Mouse (Mus musculus) gastrocnemius, adult 8-10 months (tissue): ENCODE measurements around the gene Stra6. TPM values are rescaled to one million over a fixed set of nuclear protein-coding genes. Genes with fewer than 3 reads are reported as not detected.

Experiments
- DNase-seq, 2 experiments: peaks; one replicate each; pipeline ENCODE4 v3.0.0; 2022; ENCODE audit warnings: low spot score in 2 of 2
- total RNA-seq, 4 experiments: library from RNA; stranded (reverse); gene quantifications; 2 replicates each; pipeline ENCODE4 v1.2.4; 2022

Stra6 gene
- total RNA-seq, 4 experiments from 2014 or later, result 0.10 to 0.43 (median 0.19) TPM; not detected in 1

GRCm38 (mm10) chr9:58163146-58163545, 99.6 kb downstream of the Stra6 start:
- no peak for DNase-seq

- DNase-seq, result no peak
These were observed 102.2 kb downstream of the Stra6 start for GRCm38 (mm10) chr9:58165779-58166178.

DNA sequence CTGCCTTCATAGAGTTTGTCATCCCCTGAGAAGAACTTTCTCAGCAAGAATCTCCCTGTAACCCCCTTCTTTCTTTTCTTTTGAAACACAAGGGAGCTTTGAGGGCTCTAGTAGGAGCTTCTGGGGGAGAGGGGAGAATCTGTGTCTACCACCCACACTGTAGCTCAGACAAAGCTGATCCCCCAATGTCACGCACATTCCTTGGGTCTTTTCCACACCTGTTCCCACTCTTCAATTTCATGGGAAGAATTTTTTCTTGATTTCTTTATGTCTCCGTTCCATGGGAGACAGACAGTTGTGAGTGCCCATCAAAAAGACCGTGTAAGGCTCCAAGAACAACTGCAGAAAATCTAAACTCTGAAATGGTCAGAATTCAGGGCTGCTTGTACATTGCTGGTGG, 105.3 kb downstream of the Stra6 start:
- DNase-seq, result no peak

DNA sequence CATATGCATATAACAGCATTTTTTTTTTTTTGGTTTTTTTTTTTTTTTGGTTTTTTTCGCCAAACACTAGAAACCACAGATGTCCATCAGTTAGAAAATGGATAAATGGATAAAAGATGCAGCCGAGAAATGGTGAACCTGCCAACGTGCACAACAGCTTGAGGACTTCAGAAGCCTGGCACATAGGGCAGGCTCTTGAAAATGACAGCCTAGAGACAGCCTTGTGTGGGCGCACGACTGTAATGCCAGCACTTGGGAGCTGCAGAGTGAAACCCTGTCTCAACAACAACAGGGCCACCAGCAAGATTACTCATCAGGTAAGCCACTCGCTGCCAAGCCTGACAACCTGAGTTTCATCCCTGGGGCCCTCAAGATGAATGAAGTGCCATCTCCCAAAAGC, 105.8 kb downstream of the Stra6 start:
- DNase-seq, result no peak

- DNase-seq, result no peak
These were observed 109.3 kb downstream of the Stra6 start for GRCm38 (mm10) chr9:58172863-58173262.

DNA sequence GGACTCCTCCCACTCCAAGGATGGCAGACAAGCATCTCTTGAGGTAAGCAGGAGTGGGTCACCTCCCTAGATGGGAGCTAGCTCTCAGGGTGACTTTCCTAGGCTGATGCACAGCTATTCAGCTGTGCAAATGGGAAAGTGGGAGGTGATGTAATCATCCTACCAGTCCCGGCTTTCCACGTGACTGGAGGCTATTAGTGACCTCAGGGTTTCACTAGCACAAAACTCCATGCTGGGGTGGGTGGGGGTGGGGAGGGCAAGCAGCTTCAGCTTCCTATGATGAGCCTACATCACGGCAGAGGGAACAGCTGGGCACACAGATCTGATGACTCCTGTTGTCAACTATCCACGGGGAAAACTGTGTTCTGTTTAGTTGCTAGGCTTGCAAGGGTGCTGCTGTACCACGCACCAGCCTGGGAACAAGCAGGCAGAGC, 111.2 kb downstream of the Stra6 start:
- DNase-seq, result no peak

DNA sequence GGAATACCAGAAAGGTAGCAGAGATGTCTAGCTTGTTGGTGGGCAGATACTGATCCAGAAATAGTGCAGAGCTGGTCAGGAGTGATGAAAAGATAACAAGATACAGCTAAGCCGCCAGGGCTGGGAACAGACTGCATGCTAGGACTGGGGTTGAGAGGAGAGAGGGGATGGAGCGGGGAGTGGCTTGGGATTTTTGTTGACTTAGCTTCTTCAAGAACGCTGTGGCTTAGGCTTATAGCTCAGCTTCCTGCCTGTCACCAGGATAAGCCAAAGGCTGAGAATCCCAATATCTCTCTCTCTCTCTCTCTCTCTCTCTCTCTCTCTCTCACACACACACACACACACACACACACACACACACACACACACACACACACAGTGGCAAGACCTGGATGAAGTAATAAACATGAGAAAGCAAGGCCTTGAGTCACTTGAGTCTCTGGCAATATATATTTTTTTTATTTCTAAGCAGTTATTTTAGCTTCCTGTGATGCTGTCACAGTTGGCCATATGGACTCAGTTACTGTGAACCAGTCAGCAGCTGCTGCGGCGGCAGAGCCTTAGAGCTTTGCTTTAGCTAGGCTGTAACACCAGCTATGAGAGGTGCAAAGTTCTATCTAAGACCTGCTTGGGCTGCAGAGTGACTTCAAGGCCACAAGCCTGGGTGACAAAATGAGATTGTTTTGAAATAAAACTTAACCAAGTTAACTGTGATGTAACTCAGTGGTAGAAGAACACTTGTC, 112.3 kb downstream of the Stra6 start:
- DNase-seq, result no peak

- DNase-seq, result no peak
These were observed 113.6 kb downstream of the Stra6 start for GRCm38 (mm10) chr9:58177165-58177564.

- no peak for DNase-seq
These were observed 115.8 kb downstream of the Stra6 start for GRCm38 (mm10) chr9:58179390-58179789.

- no peak for DNase-seq
These were observed 120.9 kb downstream of the Stra6 start for GRCm38 (mm10) chr9:58184456-58184855.

GRCm38 (mm10) chr9:58194222-58194621, 130.6 kb downstream of the Stra6 start:
- no peak for DNase-seq

GRCm38 (mm10) chr9:58195671-58196070, 132.1 kb downstream of the Stra6 start:
- no peak for DNase-seq

- DNase-seq, result no peak
These were observed 132.6 kb downstream of the Stra6 start for GRCm38 (mm10) chr9:58196141-58196540.

DNA sequence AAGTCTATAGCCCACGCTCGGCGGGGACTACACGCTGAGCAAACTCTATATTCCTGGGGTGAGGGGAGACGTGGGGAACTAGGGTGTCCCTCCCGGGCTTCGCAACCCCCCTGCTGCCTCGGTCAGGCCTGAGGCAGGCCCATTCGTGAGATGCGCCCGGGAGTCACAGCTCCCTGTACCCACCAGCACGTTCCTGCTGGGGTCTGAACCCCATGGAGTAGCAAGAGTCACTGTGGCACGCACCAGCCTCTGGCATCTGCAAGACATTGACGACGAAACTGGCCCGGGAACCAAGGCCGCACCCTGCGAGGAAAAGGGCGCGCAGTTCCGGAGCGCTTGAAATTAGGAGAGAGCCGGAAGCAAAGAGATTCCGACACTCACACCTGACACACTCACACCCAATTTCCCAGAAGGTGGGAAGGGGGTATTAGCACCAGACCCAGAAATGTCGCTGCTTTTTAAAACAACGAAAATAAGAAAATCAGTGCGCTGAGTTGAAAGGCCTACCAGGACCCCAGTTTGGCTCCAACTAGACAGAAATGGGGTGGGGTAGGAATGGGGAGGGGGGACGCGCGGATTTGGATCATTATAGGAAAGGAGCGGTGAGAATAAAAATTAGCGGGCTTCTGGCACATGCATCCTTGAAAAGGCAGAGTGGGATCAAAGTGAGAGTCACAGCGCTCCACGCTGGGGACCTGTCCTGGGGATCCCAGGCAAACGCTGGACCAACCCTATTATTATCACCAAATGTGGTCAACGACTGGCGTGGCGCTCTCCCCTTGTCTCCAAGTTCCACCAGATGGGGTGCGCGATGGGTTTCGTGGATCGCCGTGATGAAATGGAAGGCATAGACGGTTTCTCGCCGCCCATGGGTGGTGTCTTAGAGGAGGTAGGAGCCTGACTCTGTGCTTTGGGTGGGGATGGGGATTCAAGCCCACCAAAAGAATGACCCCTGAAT, 133.3 kb downstream of the Stra6 start:
- DNase-seq, result no peak

- no peak for DNase-seq
These were observed 134.5 kb downstream of the Stra6 start for GRCm38 (mm10) chr9:58197781-58198701.

DNA sequence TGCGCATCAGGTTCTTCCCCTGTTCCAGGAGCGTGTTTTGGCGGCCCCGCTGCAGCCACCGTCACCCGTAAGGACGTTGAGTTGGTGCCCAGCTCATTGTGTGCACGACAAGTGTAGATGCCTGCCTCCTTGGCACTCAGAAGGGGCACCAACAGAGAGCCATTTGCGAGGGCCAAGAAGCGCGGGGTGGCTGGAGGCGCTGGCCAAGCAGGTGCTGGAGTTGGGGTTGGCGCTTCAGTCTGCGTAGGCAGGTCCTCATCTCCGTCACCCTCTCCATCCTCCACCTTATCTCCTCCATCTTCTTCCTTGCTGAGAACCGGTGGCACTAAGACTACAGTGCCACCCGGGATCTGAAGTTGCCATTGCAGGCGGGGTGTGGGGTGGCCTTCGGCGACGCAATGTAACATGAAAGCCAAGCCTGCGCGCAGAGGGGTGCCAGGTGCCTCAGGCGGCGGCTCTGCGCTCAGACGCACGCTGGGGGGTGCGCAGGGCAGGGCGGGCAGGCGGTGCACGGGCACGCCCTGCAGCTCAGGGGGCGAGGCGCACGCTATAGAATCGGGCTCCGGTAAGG, 135.3 kb downstream of the Stra6 start:
- no peak for DNase-seq

DNA sequence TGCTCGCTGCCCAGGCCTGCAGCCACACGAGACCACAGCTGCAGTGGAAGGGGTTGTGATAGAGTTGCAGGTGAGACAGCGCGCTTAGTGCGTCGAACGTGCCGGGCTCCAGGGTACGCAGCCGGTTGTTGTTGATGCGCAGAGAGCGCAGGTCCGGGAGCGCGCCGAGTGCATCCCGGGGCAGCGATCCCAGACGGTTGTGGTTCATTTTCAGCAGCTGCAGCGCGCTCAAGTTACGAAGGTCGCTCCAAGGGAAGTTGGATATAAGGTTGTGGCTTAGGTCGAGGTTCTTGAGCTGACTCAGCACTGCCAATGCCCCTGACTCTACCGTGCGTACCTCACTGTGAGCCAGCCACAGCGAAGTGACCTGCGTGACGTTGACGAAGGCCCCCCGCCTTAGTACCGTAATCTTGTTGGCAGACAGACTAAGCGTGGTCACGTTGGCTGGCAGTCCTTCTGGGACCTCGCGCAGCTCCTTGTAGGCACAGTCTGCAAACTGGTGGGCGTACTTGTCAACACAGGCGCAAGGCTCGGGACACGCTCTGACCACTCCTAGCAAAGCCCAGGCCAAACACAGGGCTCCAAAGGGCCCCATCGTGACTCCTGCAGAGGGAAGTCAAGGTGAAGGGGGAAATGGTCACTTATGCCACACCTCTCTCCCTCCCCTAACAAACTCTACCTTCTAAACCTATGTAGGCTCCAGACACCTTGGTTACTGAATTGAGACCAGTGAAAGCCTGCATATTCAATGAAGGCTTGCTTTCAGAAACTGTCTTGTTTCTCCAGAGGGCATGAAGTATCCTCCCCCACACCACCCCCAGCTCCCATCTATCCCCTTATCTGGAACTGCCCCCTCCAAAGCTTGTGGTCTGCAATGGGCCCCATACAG, 136.0 kb downstream of the Stra6 start:
- no peak for DNase-seq

GRCm38 (mm10) chr9:58200270-58201090, 136.9 kb downstream of the Stra6 start:
- no peak for DNase-seq
